Mouse (Mus musculus): Measurements from ENCODE around the gene Ptch2.

DNA sequence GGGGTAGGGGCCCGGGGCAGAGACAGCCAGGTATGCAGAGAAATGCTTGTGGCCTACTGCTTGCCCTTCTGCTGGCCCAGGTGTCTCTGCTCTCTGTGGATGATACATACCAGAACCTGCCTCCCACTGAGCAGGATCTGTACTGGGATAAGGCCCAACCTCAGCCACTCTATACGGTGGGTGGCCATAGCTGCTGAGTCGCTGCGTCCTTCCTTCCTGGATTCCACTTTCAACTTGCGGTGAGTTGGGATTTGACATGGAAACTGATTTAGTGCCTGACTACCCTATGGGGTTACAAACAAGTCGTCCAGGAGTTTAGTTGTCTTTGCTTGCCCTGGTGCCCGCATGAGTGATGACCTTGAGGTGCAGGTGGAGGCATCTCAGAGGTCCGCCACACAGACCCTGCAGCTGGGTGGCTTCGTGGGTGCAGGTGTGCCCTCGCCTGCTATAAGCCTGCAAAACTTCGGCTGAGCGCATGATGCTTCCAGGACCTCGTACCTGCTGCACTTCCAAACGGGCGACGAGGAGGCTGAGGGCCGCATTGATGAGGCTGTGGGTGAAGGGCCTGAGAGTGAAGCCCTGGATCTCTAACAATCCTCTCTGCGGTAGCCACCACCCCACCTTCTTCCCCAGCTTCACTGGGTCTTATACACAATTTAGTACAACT is 52.3 kb downstream of the Ptch2 start:
- TF ChIP-seq POLR2A (IDR thresholded peaks at IDR 0.05; ENCODE audit: borderline replicate concordance, control insufficient read depth, low read depth, low read length) = no peak
- no peak for TF ChIP-seq CTCF (IDR thresholded peaks at IDR 0.05; ENCODE audit: control insufficient read depth, insufficient read depth, low read length)
